Mouse (Mus musculus) bone marrow macrophage, adult 2 months (primary cell): ENCODE data around the gene Exosc3. TPM values are rescaled to one million over a fixed set of nuclear protein-coding genes. Genes with fewer than 3 reads are reported as not detected.

ENCODE experiments used
- H3K27ac ChIP-seq: 2 replicates; pipeline ENCODE4 v1.5.1; 2012; ENCODE audit warnings: low read depth, low read length; ENCODE audit not compliant: insufficient read depth
- H3K4me1 ChIP-seq: 2 replicates; pipeline ENCODE4 v1.6.1; 2012; ENCODE audit warnings: low read length; ENCODE audit not compliant: control insufficient read depth, insufficient read depth
- H3K4me3 ChIP-seq: 2 replicates; pipeline ENCODE4 v1.5.1; 2012; ENCODE audit warnings: mild to moderate bottlenecking, low read length, moderate library complexity; ENCODE audit not compliant: insufficient read depth
- CTCF ChIP-seq: IDR thresholded peaks from 2 replicates; pipeline ENCODE4 v1.5.1; 2012; ENCODE audit warnings: low read depth, mild to moderate bottlenecking, low read length, moderate library complexity
- POLR2A ChIP-seq: IDR thresholded peaks from 2 replicates; pipeline ENCODE4 v1.6.1; 2012; ENCODE audit warnings: mild to moderate bottlenecking, low read depth, low read length, borderline replicate concordance
- polyA plus RNA-seq: library from polyadenylated mRNA; stranded (reverse); fragments of >200 nt; gene quantifications from 2 replicates; pipeline ENCODE4 v1.2.4, GENCODE M21; 2012; ENCODE audit not compliant: missing spikeins, insufficient read depth, insufficient read length

The Exosc3 gene
- polyA plus RNA-seq, 1 experiment, result 33.4 TPM

DNA sequence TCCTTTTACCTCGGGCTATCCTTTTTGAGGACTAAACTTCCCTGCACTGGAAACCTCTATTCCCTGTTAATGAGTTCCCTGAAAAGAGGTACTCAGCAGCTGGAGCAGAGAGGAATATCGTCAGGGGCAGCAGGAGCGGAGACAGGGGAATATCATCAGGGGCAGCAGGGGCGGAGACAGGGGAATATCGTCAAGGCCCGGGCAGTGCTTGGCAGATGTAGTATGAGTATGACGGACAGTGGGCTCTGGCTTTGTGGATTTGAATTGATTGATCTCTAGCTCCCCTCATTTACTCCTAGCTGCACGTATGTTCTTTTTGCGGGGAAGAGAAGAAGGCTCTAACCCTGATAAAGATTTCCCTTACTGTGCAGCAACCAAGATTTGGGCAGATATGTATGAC is 1.3 kb downstream of the Exosc3 start:
- no peak for TF ChIP-seq CTCF
- TF ChIP-seq POLR2A, result no peak
- Histone ChIP-seq H3K4me3 (no peak overlapping the region), H3K4me1 (peaks cover 6% of the 10 kb centered on the region), H3K27ac (no peak overlapping the region)

DNA sequence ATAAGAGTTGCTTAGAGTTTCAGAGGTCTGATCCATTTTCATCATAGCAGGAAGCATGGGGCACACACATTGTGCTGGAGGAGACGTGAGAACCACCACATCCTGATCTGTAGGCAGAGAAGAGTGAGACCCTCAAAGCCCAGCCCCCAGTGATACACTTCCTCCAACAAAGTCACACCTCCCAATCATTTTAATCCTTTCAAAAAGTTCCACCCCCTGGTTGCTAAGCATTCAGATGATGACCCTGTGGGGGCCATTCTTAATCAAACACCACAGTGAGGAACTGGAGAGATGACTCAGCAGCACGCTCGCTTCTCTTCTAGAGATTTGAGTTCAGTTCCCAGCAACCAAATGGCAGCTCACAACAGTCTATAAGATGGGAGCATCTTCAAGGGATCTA is 10.1 kb downstream of the Exosc3 start:
- Histone ChIP-seq H3K27ac (no peak overlapping the region), H3K4me3 (no peak overlapping the region), H3K4me1 (no peaks in the 10 kb centered on the region)
- TF ChIP-seq CTCF (no peak), POLR2A (no peak)

DNA sequence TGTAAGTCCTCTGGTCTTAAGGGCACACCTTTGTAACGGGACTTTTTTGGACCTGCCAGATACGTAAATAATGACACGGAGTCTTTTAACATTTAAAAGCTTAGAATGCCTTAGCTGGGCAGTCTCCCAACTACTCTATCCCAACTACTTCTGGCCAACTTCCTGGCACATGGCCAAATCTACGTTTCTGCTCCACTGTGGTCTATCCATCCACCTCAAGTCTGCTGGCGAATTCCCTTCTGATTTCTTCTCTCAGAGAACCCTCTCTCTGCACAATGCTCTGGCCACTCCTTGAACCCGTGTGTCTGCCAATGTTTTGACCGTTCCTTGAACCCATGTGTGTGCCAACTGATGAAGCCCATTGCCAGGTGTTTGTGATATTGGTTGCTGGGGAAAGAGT is 11.4 kb downstream of the Exosc3 start:
- no peak for TF ChIP-seq CTCF
- no peak for TF ChIP-seq POLR2A
- H3K4me1 ChIP-seq, result no peaks in the 10 kb centered on the region
- H3K27ac ChIP-seq, result no peak overlapping the region
- H3K4me3 ChIP-seq, result no peak overlapping the region

DNA sequence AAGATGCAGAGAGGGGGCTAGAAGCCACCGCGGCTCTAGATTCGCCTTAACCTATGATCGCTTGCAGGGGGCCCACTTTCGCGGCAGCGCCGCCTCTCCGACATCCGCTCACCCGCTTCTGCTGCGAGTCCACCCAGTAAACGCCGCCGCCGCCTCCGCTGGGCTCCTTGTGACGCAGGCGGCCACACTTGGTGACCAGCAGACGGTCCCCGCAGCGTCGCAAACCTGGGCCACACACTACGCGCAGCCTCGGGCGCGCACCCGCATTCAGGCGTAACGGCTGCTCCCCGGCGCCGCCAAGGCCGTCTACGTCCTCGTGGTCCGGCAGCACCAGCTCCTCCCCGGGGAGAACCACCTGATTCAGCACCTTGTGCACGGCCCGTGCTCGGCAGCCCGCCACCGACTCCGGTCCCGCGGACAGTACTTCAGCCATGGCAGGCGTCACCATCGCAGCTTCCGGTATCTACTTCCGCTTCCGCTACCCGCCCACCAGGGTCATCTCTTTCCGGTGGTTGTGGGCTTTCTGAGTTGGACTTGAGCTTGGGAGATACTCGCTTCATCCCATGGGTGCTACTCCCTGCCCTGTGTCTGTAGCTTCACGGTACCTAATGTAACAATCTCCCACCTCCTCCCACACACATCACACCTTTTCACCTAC is 22.2 kb downstream of the Exosc3 start:
- TF ChIP-seq POLR2A, result no peak
- no peak for TF ChIP-seq CTCF
- H3K4me3 ChIP-seq, result peak overlapping the region; percentile 98
- H3K4me1 ChIP-seq, result peaks cover 10% of the 10 kb centered on the region
- peak overlapping the region; percentile 71 for H3K27ac ChIP-seq

DNA sequence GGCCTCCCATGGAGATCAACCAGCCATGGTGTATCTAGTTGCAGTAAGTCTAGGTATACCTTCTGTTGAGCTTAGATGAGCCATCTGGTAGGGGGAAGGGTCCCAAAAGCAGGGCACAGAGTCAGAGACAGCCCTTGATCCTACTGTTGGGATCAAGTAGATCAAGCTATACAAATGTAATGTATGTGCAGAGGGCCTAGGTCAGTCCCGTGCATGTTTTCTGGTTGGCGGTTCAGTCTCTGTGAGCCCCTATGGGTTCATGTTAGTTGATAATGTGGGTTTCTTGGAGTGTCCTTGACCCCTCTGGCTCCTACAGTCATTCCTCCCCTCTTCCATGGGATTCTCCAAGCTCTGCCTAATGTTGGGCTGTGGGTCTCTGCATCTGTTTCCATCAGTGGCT is 31.5 kb downstream of the Exosc3 start:
- H3K4me1 ChIP-seq, result no peaks in the 10 kb centered on the region
- no peak overlapping the region for H3K27ac ChIP-seq
- TF ChIP-seq POLR2A (no peak), CTCF (no peak)
- H3K4me3 ChIP-seq, result no peak overlapping the region

DNA sequence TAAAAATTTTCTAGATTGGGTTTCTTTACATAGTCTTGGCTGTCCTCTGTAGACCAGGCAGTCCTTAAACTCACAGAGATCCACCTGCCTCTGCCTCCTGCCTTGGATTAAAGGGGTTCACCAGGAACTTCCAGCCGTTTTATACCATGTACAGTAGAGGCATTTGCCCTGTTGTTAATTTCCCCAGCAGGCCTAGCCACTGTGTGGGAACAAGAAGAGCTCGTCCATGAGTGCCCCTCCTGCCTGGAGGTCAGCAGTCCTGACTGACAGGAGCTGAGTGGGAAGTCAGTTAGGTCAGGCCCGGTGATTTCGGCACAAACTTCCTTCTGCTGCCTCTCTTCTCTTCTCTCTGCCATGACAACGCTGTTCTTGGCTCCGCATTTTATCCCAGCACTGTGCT is 33.9 kb downstream of the Exosc3 start:
- Histone ChIP-seq H3K27ac (no peak overlapping the region), H3K4me1 (no peaks in the 10 kb centered on the region), H3K4me3 (no peak overlapping the region)
- no peak for TF ChIP-seq POLR2A
- TF ChIP-seq CTCF, result no peak

DNA sequence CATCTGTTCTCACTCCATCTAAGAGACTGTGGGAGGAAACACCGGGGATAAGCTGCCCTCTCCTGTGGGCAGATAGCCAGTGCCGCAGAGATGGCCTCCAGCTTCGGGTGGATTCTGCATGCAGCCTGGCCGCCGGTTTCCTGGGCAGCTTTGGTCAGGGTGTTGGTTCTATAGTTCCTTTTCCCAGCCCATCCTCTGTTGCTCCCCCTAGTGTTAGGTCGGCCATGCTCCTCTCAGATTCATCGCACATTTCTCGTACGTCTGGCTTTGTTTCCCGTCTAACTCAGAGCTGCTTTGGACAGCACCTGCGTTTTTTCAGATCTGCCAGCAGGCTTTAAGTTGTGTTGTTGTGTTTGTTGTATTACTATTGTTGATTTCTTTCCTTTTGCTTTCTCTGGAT is 34.5 kb downstream of the Exosc3 start:
- Histone ChIP-seq H3K27ac (no peak overlapping the region), H3K4me1 (no peaks in the 10 kb centered on the region), H3K4me3 (no peak overlapping the region)
- peak; percentile 46; the same call in 1 of the 2 replicates for TF ChIP-seq CTCF
- no peak for TF ChIP-seq POLR2A

DNA sequence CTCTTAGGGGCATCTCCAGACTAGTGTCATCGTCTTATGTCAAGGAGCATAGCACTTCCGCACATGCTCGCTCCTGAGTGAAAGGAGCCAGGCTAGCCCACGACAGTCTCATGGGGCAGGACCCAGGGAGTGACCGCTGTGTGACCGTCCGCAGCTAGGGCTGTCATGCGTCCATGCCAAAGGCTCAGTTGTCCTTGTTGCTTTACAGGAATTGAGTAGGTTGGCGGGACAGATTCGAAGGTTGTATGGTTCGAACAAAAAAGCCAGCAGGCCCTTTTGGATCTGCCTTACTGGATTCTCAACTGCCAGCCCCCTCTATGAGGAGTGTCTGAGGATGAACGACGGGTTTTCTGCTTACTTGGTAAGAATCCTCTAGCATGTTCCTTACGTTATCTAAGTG is 37.0 kb downstream of the Exosc3 start:
- Histone ChIP-seq H3K4me3 (no peak overlapping the region), H3K27ac (no peak overlapping the region), H3K4me1 (no peaks in the 10 kb centered on the region)
- TF ChIP-seq CTCF (no peak), POLR2A (no peak)

DNA sequence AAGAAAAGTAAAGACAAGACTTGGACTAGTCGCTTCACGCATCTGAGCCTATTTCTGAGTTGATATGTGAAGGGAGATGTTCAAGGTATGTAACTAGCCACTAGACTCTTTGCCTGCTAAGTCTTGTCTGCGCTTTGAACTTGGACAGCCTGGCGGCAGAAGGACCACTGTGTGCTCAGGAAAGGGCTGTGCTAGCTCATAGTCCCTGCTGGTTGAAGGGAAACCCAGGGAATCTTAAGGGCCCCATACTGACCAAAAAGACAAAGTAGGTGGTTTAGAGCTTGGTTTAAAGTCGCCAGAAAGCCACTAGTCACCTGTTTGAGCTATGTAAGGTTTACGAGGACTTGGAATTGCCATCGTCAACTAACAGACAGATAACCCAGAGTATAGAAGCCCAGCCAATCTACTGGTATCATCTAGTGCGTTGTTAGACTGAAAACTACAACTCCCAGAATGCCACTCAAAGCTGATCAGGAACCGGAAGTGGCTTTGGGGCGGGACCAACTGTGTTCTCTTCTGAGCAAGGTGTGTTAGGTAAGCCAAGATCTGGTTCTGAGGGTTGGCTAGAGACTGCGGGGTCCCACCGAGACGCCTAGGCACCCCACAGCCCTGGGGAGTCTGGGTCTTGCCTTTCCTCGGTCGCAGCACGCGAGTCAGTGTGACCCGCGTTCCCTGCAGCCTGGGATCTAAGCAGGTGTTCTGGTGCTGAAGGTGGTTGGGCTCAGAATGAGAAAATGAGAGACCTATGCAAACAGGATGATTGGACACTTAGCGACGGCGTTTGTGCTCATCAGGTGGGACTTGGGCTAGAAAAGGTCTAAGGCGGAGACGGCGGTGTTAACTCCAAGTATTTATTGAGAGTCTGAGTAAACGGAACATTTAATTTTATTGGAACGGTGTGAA is 45.6 kb downstream of the Exosc3 start, which contains the start of gene Trmt10b:
Gene Trmt10b (plus strand): TSS at position 466 of the 903 bp plus-strand sequence.
- no peak within 1 kb of the TSS for H3K27ac ChIP-seq
- peak within 1 kb of the TSS; percentile 94 for H3K4me3 ChIP-seq
- H3K4me1 ChIP-seq, result 0 out of 2 replicates have a peak, but pooled peaks cover 4% of the 10 kb centered on the region
- no peak for TF ChIP-seq POLR2A
- TF ChIP-seq CTCF, result no peak

DNA sequence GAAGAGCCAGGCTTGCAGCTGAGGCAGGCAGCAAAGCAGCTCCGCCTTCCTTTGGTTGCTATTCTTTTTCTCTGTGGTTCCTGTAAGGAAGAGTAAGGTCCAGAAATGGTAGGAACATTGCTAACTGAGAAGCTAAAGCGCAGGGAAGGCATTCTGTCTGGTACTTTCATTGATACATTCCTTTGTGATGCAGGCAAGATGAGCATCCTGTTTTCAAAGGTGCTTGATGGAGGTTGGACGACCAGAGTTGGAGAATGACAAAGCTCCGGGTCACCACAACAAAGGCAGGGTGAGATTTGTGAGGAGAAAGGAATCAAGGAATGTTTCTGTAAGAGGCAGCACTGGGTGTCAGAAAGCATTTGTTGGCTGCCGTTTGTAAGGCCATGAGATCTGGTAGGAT is 54.6 kb downstream of the Exosc3 start:
- no peaks in the 10 kb centered on the region for H3K4me1 ChIP-seq
- H3K27ac ChIP-seq, result no peak overlapping the region
- no peak for TF ChIP-seq CTCF
- TF ChIP-seq POLR2A, result no peak
- H3K4me3 ChIP-seq, result no peak overlapping the region
